Mouse (Mus musculus) left cerebral cortex, adult 18-20 months (tissue): ENCODE measurements at regions not wholly inside any gene's neighbourhood (a gene's known extent, or its start where the extent isn't known, plus 50 kb on each side); places are given as distances from the start of the nearest gene placed in this dataset.
A peak's percentile ranks its signal among the peaks of the same experiment; 100 is the strongest.

Experiments
- DNase-seq, 2 experiments: peaks; one replicate each; pipeline ENCODE4 v3.0.0; 2021 to 2022; ENCODE audit warnings: low spot score in 2 of 2, mixed read lengths in 1 of 2

- DNase-seq: no peak
Measured at GRCm38 (mm10) chr5:41476001-41476400, 232.0 kb downstream of the Rab28 start.

GRCm38 (mm10) chr5:41445512-41446005, 262.4 kb downstream of the Rab28 start:
- no peak for DNase-seq

GRCm38 (mm10) chr5:41441081-41441480, 266.9 kb downstream of the Rab28 start:
- DNase-seq: no peak

GRCm38 (mm10) chr5:41419121-41419874, 288.7 kb downstream of the Rab28 start:
- DNase-seq: no peak

GRCm38 (mm10) chr5:41409070-41409668, 298.8 kb downstream of the Rab28 start:
- DNase-seq: no peak

- peak in 1 of 2 experiments; percentile 6 for DNase-seq
Measured at GRCm38 (mm10) chr5:41392802-41393234, 315.1 kb downstream of the Rab28 start.

DNA sequence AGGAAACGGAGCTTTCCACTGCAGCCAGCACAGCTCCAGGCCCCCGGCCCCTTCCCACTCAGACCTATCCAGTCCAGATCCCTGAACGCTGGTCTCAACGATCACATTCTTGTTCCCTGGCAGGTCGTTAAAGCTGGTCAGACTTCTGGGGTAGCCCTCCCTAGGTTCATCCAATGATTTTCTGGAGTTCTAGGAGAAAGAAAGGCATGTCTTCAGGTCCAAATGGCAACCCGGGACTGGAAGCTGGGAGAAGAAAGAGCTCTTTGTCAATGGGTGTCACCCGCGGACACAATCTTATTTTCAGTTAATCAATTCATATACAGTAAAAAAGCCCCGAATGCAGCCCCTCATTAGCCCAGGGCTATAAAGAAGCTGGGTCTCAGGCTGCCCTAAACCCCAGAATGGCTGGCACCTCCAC, 315.8 kb downstream of the Rab28 start:
- no peak for DNase-seq

GRCm38 (mm10) chr5:41373409-41373808, 334.5 kb downstream of the Rab28 start:
- no peak for DNase-seq

- DNase-seq: no peak
Measured at GRCm38 (mm10) chr5:41371461-41371860, 336.5 kb downstream of the Rab28 start.

DNA sequence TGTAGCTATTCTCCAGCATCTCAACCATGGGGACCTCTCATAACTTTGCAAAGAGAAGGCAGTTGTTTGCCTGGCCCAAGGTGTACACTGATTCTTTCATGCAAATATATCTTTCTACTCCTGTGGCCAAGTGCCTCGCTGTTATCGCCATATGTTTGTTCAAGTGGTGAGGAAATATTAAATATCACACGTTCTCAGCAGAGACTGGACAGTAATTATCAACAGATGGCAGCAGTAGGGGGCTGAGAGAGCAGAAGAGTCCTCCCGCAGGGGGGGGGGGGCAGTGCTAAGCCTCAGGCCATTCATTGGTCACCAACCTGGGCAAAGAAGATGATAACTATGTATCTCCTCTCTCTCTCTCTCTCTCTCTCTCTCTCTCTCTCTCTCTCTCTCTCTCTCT, 337.6 kb downstream of the Rab28 start:
- DNase-seq: no peak

- no peak for DNase-seq
Measured at GRCm38 (mm10) chr5:41369907-41370306, 338.1 kb downstream of the Rab28 start.

DNA sequence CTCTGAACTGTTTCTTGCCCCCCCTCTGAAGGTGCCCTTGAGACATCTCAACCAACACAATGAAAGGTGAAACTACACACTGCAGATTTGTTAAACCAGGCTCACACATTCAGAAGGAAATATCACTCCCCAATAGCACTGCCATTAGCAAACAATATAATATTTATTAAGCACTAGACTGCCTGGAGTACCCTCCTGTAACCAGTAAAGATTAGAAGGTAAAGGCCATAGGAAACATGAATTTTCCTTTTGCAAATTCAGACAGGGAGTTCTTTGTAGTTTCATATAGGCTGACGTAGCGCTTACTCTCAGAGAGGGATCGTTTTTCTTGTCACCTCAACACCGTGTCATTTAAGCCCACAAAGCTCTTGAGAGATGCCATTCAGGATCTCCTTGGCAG, 342.1 kb downstream of the Rab28 start:
- no peak for DNase-seq

- no peak for DNase-seq
Measured at GRCm38 (mm10) chr5:41348410-41348821, 359.5 kb downstream of the Rab28 start.

GRCm38 (mm10) chr5:41347416-41347815, 360.5 kb downstream of the Rab28 start:
- no peak for DNase-seq

- DNase-seq: no peak
Measured at GRCm38 (mm10) chr5:41340581-41340980, 367.4 kb downstream of the Rab28 start.

GRCm38 (mm10) chr5:41296440-41296839, 411.5 kb downstream of the Rab28 start:
- no peak for DNase-seq

DNA sequence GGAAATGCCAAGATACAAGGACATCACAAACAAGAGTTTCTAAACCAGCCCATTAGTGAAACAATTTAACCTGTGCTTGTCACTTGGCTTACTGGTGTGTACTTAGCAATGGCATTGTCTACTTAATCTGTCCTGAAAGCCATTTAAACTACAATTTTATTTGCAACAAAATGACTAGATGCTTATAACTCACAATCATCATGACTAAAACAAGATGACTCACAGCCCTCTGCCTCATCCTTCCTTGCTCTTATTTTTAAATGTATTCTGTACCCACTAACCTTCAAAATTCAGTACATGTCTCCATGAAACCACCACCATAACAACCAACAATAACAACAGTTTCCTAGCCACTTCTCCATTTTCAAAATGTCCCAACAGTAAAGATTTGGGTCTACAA, 441.2 kb downstream of the Rab28 start:
- no peak for DNase-seq

- DNase-seq: no peak
Measured at GRCm38 (mm10) chr5:41266317-41266716, 441.6 kb downstream of the Rab28 start.

- no peak for DNase-seq
Measured at GRCm38 (mm10) chr5:41261654-41262237, 446.2 kb downstream of the Rab28 start.
